Mouse (Mus musculus) CD4-positive naive resting alpha-beta T cell, adult 76 days (primary cell): ENCODE results near the gene Rps17. TPM values are rescaled to one million over a fixed set of nuclear protein-coding genes. Genes with fewer than 3 reads are reported as not detected.

Experiments used
- total RNA-seq: library from RNA; stranded (reverse); gene quantifications from one replicate; pipeline ENCODE4 v1.2.4, GENCODE M21; 2023

Rps17 gene
- 2,404 TPM for total RNA-seq

GRCm38 (mm10) chr7:81344544-81345446, at the start of gene Rps17:
Rps17 (minus strand) TSS chr7:81345254.

Other genes with a start within 250 kb of the Rps17 start
- not detected for gene Slc28a1, start 230.5 kb downstream of the Rps17 start, total RNA-seq
- 6.9 TPM for gene Pde8a, start 131.7 kb downstream of the Rps17 start, total RNA-seq
- gene Cpeb1, start 110.2 kb upstream of the Rps17 start, total RNA-seq = not detected
- gene Ap3b2, start 148.7 kb upstream of the Rps17 start, total RNA-seq = not detected
- not detected for gene BC048679, start 153.0 kb upstream of the Rps17 start, total RNA-seq
- 1.1 TPM for gene Fsd2, start 221.7 kb upstream of the Rps17 start, total RNA-seq
- 31.5 TPM for gene Whamm, start 226.0 kb upstream of the Rps17 start, total RNA-seq